Mouse (Mus musculus) liver, adult 2 months (tissue): ENCODE data around the gene Parg.

Experiments
- CTCF ChIP-seq: fragments of 200-500 bp; IDR thresholded peaks from 2 replicates; pipeline ENCODE4 v1.5.1; 2011; ENCODE audit warnings: low read depth, low read length, control low read depth
- POLR2A ChIP-seq: fragments of 200-500 bp; IDR thresholded peaks from 2 replicates; pipeline ENCODE4 v1.6.1; 2011; ENCODE audit warnings: low read length, control low read depth; ENCODE audit not compliant: insufficient read depth; ENCODE audit errors: extremely low read depth

DNA sequence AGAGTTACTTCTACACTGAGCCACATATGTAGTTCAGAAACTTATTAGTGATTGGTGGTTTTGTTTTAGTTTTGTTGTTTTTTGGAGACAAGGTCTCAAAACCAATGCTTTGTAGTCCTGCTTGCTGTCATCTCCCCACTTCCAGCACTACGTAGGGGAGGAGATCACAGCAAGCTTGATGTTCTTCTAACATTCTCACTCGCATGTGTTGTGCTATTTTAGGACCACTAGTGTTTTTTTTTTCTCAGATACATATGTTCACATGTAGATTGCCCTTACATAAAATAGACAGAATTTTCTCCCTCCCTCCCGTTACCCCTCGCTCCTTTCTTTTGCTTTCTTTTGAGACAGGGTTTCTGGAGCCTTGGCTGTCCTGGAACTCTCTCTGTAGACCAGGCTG, 31.6 kb upstream of the Parg start:
- TF ChIP-seq CTCF (no peak), POLR2A (no peak)
